Mouse (Mus musculus) testis, postnatal 10 days (tissue): ENCODE data around the gene Gnpat.
A peak's percentile ranks its signal among the peaks of the same experiment; 100 is the strongest.

Experiments
- DNase-seq: peaks from one replicate; pipeline ENCODE4 v3.0.0; 2021; ENCODE audit warnings: low spot score

The Gnpat gene

GRCm38 (mm10) chr8:124862321-124863162 is at the start of gene Gnpat, which contains the start of gene 2810004N23Rik:
Gnpat (plus strand) TSS chr8:124863033.
2810004N23Rik (minus strand) TSS chr8:124863120.
- DNase-seq = peak; percentile 96

GRCm38 (mm10) chr8:124813326-124813725 is 49.5 kb upstream of the Gnpat start:
- DNase-seq = no peak

- DNase-seq = no peak
These were observed 47.0 kb upstream of the Gnpat start for GRCm38 (mm10) chr8:124815870-124816269.

- DNase-seq = no peak
These were observed 46.0 kb upstream of the Gnpat start for GRCm38 (mm10) chr8:124816866-124817265.

GRCm38 (mm10) chr8:124817361-124817760 is 45.5 kb upstream of the Gnpat start:
- no peak for DNase-seq

GRCm38 (mm10) chr8:124819612-124820115 is 43.2 kb upstream of the Gnpat start:
- no peak for DNase-seq

- no peak for DNase-seq
These were observed 42.7 kb upstream of the Gnpat start for GRCm38 (mm10) chr8:124820125-124820524.

- DNase-seq = no peak
These were observed 39.3 kb upstream of the Gnpat start for GRCm38 (mm10) chr8:124823497-124823896.

GRCm38 (mm10) chr8:124826658-124827057 is 36.2 kb upstream of the Gnpat start:
- peak; percentile 53 for DNase-seq

GRCm38 (mm10) chr8:124827387-124827786 is 35.4 kb upstream of the Gnpat start:
- DNase-seq = peak; percentile 78

- no peak for DNase-seq
These were observed 34.1 kb upstream of the Gnpat start for GRCm38 (mm10) chr8:124828561-124829240.

GRCm38 (mm10) chr8:124830050-124830449 is 32.8 kb upstream of the Gnpat start:
- no peak for DNase-seq

- no peak for DNase-seq
These were observed 31.3 kb upstream of the Gnpat start for GRCm38 (mm10) chr8:124831531-124831930.

- DNase-seq = no peak
These were observed 30.9 kb upstream of the Gnpat start for GRCm38 (mm10) chr8:124831941-124832340.

GRCm38 (mm10) chr8:124833430-124834205 is 29.2 kb upstream of the Gnpat start:
- no peak for DNase-seq

GRCm38 (mm10) chr8:124835848-124836247 is 27.0 kb upstream of the Gnpat start:
- no peak for DNase-seq

GRCm38 (mm10) chr8:124836273-124836672 is 26.6 kb upstream of the Gnpat start:
- DNase-seq = no peak

- no peak for DNase-seq
These were observed 25.9 kb upstream of the Gnpat start for GRCm38 (mm10) chr8:124836907-124837306.

GRCm38 (mm10) chr8:124837956-124838355 is 24.9 kb upstream of the Gnpat start:
- DNase-seq = no peak

- DNase-seq = no peak
These were observed 23.5 kb upstream of the Gnpat start for GRCm38 (mm10) chr8:124839371-124839770.

- DNase-seq = no peak
These were observed 21.9 kb upstream of the Gnpat start for GRCm38 (mm10) chr8:124840900-124841299.

- DNase-seq = no peak
These were observed 21.1 kb upstream of the Gnpat start for GRCm38 (mm10) chr8:124841775-124842174.
